Mouse (Mus musculus) layer of hippocampus, adult 9-10 months (tissue): ENCODE measurements around the gene Fam216a.

Experiments
- DNase-seq: peaks from one replicate; pipeline ENCODE4 v3.0.0; 2022; ENCODE audit warnings: low spot score

Fam216a gene

DNA sequence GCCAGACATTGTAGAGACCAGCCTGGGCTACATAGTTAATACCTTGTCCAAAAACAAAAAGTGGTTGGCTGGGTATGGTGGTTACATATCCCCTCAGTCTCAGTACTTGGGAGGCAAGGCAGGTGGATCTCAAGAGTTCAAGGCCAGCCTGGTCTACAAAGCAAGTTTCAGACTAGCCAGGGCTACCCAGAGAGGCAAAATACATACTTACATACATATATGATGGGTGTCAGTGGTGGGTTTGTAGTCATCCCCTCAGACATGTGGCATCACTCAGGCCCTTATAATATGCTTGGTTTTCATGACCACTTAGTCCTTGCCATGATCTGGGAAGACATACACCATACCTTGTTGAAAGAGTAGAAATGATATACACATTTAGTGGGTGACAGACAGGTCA, 18.5 kb upstream of the Fam216a start:
- no peak for DNase-seq

DNA sequence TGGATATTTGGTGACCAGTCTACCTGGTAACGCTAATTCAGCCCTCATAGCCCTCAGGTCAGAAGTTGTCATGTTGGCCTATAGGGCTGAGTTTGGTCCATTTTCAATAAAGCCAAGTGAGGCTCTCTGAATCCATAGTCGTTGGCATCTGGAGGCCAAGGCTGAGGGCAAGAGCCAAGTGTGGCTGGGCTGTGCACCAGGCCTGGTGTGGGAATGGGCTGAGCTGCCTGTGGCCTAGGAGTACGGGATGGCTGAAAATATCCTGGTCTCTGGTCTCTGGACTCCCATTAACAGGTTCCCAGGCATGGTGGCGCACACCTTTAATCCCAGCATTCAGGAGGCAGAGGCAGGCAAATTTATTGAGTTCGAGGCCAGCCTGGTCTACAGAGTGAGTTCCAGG, 17.8 kb upstream of the Fam216a start:
- DNase-seq: no peak

DNA sequence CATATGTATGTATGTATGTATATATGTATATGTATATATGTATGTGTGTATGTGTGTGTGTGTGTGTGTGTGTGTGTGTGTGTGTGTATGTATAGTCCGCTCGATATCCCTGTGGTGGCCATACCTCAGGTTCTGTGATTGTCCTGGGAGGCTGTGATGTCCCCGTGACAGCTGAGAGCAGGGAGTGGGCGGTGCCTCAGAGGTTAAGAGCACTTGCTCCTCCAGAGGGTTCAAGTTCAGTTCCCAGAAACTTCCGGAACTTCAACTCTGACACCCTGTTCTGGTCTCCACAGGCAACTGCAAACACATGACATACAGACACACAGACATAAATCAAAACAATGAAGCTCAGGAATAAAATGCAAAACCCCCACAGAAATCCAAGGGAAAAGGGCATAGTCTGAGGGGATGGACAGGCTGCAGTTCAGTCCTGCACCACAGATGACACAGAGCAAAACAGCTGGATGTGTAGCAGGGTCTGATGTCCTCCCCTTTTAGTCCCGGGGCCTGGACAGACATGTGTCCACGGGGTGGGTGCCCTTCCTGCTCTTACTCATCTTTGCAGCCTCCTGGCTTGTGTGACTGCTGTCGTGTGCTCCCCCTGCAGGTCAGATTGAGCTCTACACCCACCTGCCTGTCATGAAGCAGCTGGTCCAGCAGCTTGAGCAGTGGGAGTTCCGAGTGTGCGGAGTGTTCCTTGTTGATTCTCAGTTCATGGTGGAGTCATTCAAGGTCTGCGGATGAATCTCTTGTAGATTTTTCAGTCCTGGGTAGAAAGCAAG, 7.4 kb upstream of the Fam216a start:
- DNase-seq: peak; percentile 83

DNA sequence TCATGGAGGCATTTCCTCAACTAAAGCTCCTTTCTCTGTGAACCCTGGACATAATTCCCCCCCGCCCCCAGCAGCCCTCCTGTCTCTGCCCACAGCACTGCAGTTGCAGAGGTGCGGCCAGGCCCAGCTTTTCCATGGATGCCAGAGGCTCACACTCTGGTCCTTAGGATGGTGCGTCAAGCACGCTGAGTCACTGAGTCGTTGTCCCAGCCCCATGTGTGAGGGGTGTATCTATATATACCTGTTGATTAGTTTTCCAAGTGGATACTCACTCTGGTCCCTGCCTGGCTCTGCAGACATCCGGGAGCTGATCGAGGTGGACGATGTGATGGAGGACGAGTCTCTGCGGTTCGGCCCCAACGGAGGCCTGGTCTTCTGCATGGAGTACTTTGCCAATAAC, 6.0 kb upstream of the Fam216a start:
- no peak for DNase-seq

DNA sequence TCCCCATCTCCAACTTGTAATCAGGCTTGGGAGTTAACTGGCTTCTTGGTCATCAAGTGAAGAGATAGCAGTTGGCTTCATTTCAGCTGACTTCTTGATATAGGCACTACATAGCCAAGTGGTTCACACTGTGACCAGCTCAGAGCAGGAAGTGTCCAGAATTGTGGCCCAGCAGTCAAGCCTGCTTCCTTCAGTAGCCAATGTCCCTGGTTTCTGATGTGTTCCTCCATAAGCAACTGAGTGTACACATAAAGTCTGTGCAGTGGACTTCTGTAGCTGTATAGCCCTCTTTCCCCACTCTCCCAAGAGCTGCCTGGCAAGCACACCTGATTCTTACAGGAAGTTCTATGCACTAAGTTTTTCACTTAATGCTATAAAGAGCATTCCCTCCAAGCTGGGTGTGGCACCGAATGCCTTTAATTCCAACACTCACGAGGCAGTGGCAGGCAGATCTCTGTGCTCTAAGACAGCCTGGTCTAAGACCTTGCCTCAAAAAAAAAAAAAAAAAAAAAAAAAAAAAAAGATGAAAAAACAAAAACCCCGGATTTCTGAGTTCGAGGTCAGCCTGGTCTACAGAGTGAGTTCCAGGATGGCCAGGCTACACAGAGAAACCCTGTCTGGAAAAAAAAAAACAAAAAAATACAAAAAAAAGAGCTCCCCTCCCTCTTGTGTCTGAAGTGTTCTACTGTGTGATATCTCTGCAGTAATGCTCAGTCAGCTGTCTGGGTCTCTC, 5.1 kb upstream of the Fam216a start:
- DNase-seq: no peak

DNA sequence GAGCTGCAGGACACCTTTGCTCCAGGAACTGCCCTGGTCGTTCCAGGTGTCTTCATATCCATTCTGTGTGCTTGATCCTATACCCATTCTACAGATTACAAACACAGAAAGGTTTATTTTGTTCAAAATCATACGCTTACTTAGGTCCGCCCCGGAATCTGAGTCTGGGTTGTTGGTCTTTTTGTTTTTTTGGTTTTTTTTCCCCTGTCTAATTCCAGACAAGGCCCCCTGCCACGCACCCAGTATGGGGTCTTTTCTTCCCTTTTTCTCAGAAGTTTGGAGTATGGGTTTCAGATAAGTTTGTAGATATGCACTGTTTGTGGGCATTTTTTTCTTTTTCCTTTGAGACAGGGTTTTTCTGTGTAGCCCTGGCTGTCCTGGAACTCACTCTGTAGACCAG, 714 bp upstream of the Fam216a start:
- no peak for DNase-seq

DNA sequence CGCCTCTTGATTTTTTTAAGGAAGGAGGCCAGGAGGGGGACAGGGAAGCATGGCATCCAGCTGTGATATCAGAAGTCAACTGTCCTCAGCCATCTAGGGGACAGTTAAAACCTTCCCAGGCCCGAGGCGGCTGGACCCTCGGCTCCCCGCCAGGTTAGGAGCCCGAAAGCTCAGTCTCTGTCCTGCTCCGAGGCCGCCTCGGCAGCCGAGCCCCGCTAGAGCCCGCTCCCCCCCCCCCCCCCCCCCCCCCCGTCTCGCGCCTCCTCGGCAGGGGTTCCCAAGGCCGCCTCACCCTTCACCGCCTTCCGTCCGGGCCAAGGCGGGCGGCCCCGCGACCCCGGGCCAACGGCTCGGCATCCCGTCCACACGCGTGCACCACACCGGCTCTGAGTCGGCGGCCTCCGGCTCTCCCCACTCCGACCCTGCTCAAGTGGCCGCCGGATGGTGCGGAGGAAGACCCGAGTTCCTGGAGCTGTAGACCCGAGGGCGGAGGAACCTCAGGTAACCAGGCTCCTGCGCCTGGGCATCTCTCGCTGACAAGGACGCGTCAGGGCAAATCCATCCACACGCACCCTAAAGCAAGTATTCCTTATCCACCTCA, 473 bp downstream of the Fam216a start, which contains the start of gene Gpn3:
Gpn3 (plus strand) TSS at position 286 of the 601 bp plus-strand sequence.
- no peak for DNase-seq

DNA sequence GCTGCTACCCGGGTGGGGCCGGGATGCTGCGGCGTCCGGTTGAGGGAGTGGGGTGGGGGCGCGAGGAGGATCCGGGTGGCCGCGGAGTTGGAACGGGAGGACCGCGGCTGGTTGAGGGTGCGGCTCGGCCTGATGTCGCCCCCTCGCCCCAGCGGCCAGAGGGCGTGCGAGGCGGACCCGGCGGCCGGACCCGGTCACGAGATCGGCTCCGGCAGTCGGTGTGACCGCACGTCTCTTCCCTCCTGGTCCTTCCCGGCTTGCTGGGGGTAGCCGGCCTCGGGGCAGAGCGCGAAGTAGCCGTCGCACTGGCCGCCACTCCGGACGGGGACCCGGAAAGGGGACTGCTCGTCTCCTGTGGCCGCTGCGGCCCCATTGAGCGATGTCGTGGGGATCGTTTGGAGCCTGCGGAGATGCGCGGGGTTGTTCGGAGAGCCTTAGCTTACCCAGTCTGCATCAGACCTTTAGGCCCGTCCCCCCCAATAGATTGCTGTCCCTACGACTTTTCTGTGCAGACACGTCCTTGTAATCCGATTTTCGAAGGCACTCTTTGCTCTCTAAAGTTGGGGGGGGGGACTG, 17.6 kb downstream of the Fam216a start:
- no peak for DNase-seq

DNA sequence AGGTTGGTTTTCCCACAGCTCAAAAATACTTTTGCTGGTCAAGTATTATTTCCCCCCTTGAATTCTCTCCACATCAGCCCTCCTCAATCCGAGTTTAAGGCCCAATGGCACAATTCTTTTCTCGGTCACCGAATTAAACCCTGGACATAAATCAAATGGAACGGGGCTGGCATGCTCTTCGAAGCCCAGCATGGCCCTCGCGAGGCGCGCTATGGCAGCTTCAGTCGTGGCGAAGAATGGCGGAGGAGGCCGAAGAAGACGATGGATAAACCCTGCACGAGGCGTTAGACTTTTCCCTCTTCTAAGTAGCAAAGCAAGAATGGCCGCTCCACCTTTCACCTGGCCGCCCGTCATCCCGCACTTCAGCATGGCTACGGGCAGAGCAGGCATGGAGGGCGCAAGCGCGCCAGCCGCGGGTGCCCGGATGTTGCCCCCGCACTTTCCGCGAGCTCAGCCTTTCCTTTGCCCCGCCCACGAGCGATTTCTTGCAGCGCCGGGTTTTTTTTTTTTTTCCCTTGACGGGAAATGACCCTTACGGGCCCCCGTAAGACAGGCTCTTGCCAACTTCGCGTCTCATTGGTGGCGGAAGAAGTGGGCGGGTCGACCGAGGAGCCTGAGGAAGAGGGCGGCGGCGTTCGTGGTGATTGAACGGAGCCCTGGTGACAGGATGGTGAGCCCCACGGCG, 18.2 kb downstream of the Fam216a start, which contains the start of the genes Rad9b and Vps29:
Rad9b (minus strand) TSS at position 427 of the 685 bp plus-strand sequence.
Vps29 (plus strand) TSS at position 563 of the 685 bp plus-strand sequence.
- DNase-seq: peak; percentile 90

DNA sequence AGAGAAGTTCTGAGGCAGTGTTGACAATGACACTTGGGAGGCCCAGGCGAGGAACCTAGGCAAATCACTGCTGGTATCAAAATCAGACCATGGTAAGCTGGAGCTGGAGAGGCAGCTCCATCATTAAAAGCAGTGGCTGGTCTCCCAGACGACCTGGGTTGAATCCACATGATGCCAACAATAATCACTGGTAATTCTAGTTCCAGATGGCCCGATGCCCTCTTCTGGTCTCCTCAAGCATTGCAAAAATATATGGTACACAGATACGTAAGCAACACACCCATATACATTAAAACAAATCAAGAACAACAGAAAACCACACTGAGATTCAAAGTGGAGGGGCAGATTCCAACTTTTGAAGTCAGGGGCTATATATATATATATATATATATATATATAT, 26.4 kb downstream of the Fam216a start:
- DNase-seq: no peak

DNA sequence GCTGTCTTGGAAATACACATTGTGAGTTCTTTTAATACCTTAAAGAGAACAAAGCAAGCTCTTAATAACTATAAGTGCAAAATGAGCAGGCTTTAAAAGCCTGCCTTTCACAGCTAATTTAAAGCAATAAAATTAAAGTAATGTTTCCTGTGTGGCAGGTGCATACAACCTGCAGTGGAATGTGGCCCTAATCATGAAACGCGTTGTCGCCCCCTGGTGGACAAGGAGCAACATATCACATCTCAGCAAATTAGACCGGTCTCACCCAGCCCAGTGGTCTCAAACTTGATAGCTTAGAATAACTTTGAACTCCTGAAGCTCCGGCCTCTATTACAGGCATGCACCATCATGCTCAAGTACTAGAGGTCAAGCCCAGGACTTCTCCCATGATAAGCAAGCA, 27.9 kb downstream of the Fam216a start:
- DNase-seq: peak; percentile 59

DNA sequence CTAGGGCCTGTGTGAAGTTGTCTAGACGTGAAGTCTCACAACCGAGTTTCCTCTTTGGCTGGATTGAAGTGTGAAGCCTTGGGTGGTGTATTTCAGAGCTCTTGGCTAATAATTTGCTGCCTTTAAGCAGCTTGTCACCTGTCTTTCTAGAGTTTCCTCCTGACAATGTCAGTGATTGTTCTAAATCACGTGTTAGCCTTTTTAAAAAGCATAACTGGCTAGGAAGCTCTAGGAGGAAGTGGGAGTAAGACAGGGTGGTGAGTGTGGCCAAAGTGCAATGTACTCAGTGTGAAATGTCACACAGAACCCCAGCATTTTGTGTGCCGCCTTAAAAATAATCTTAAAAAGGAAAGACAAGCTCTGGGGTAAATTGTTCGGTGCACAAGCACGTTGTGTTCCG, 28.4 kb downstream of the Fam216a start:
- DNase-seq: no peak

DNA sequence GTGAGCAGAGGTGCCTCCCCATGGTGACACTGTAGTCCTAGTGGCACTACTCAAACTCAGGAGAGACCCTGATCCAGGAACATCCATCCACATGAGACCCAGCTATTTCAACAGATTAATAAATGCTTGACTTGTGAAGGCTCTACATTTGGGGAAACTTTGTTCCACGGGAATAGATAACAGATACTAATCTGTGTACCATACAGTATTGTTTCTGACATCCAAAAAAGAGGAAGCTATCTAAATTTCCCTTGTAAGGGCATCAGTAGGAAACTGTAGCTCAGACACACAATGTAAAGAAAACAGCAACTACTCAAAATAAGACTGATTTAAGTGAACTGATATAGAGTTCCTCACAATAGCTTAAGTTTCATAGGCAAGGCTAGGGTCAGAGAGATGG, 29.3 kb downstream of the Fam216a start:
- no peak for DNase-seq

DNA sequence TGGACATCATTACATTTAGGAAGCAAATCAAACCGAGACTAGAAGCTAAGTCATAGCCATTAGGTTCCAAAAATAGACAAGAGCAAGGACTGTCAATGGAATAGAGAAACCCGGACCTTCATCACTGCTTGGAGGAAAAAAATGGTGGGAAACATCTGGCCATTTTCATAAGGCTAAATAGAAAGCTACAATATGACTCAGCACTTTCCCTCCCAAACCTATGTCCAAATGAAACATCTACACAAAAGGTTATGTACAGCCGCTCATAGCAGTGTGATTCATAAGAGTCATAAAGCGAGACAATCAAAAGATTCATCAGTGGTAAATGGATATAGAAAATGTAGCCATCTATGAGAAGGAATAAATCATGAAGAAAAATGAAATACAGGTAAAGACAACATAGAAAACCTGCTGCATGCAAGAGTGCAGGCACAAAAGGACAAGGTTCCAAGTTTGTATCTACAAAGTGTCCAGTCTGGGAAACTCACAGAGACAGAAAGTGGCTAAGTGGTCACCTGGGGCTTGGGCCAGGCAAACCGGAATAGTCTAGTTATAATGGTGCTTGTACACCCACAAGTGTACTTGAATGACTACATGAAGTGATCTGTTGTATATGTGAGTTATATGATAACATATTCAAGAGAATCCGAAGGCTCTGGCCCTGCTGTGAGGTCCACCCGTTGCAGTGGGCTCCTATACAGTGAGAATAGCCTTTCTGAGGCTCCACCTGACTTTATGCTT, 35.4 kb downstream of the Fam216a start:
- no peak for DNase-seq

DNA sequence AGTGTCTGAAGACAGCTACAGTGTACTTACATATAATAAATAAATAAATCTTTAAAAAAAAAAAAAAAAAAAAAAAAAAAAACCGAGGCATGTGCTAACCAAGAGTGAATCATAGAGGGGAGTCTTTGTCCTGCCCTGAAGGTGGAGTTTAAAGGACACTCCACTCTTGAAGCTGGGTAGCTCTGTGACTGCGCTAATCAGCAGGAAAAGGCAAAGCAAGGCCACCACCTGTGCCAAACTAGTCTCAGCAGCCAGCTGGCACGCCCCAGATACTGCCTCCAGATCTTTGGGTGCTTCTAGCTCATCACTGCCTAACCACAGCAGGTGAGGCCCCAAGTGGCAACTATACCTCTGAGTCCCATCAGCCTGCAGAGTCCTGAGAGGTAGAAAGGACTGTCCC, 37.5 kb downstream of the Fam216a start:
- DNase-seq: no peak

DNA sequence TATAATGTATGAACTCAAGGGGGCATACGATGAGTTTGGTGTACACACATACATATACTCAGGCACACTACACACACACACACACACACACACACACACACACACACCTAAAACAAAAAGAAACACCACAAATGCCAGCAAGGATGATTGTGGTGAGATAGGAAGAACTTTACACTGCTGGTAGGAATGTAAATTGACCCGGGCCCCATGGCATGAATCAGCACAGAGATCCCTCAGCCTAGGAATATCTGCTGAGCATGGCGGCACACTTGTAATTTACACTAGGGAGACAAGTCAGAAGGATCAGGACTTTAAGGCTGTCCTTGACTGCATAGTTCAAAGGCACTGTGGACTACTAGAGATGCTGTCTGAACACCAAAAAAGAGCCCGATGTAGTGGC, 41.9 kb downstream of the Fam216a start:
- DNase-seq: no peak

DNA sequence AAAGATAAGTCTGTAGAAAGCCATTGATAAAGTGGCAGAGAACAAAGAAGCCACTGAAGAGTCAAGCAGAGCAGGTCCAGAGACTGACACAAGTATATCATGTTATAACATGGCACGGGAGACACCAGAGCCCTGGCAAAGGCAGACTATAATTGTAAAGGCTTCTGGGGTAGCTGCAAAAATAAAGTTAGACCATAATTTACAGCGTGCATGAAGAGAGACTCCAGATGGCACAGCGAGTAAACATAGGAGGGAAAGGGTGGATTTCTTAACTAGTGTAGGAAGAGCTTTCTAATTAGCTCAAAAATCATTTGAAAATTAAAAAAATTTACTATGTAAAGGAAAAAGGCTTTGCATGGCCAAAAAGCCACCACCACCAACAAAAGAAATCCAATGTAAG, 44.9 kb downstream of the Fam216a start:
- DNase-seq: no peak

DNA sequence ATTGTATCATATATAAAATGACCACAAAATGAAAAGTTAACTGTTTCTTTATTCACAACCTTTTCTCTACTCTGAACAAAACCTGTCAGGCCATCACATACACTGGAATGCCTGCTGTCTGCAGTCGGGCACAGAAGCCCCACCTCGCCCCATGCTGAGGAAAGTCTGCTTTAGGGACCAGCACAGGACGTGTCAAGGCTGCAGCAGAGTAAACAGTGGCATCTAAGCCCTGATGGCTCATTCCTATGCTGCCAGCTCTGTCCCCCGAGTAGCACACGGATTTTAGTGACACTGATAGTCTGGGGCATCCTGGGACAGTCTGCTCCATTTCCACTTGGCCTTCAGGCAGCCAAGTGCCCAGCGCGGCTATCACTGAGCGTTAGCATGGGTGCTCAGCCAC, 46.7 kb downstream of the Fam216a start:
- no peak for DNase-seq

DNA sequence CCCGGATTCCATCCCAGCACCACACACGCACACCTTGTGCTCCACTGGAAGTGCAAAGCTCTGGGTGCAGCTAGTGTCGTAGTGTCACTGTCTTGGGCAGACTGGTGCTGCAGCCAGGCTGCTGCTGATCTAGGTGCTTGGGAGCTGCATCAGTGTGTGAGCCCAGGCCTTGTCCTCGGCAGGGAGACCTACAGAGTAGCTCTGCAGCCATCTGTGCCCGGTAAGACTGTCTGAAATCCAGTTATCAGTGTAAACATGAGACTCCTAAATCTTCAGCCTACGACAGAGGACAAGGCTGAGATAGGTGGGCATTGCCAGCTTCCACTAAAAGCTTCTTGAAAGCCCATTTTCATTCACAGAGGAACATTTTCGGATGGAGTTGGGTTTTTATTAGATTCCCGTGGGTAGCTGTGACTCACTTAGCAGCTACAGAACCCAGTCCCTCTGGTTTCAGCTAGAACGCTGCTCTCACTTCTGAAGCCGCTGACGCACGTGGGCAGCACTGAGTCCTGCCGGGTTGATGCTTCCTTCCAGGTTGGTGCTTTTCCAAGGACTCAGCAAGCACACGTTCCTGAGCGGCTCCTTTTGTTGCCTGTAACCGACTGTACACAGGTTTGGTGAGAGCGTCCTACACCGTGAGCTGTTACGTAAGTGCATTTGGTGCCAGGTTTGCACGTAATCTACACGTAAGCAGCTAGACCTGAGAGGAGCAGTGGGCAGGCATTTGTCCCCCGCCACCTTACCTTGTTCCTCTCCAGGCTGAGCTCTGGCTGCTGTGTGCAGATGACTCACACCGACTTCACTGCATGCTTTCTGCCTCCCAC, 47.3 kb downstream of the Fam216a start:
- peak; percentile 43 for DNase-seq

DNA sequence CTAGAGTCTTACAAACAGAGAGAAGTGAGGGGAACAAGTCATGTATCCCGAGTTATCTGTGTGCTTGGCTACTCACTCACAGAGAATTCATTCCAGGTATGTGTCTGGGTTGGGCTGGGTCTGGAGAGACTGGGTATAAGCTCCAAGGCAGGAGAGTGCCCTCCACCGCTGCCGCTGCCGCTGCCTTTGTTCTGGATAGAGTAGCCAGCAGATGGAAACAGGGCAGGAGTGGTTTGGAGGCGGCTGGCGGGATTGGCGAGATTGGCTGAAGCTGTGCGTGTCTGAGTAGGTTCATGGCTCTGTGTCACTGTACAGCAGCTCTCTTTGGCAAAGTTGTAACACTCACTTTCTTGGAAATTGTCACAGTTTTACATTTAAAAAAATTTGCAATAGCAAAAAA, 48.6 kb downstream of the Fam216a start:
- DNase-seq: no peak
